Mouse (Mus musculus) forebrain, embryonic 15.5 days (tissue): Measurements from ENCODE around the gene Npas3. TPM values are rescaled to one million over a fixed set of nuclear protein-coding genes. Genes with fewer than 3 reads are reported as not detected.

ENCODE experiments used
- ATAC-seq: fragments of 200-750 bp; cut with Nextera tagmentation; replicated peaks from 2 replicates; pipeline ENCODE4 v1.8.0; 2017; ENCODE audit warnings: mild to moderate bottlenecking, moderate TSS enrichment, moderate library complexity
- H3K27ac ChIP-seq: fragments of 300-500 bp; sonication (generic); replicated peaks from 2 replicates; pipeline ENCODE4 v1.5.1; 2015; ENCODE audit warnings: mild to moderate bottlenecking, inconsistent platforms
- H3K27me3 ChIP-seq: fragments of 300-500 bp; sonication (generic); 2 replicates; pipeline ENCODE4 v1.6.1; 2015; ENCODE audit warnings: inconsistent platforms
- H3K36me3 ChIP-seq: fragments of 300-500 bp; sonication (generic); 2 replicates; pipeline ENCODE4 v1.6.1; 2015; ENCODE audit warnings: mild to moderate bottlenecking, inconsistent platforms
- H3K4me1 ChIP-seq: fragments of 300-500 bp; sonication (generic); 2 replicates; pipeline ENCODE4 v1.6.1; 2015; ENCODE audit warnings: inconsistent platforms
- H3K4me2 ChIP-seq: fragments of 300-500 bp; sonication (generic); replicated peaks from 2 replicates; pipeline ENCODE4 v1.6.1; 2015; ENCODE audit warnings: mild to moderate bottlenecking, inconsistent platforms
- H3K4me3 ChIP-seq: fragments of 300-500 bp; sonication (generic); 2 replicates; pipeline ENCODE4 v1.5.1; 2015; ENCODE audit warnings: mild to moderate bottlenecking, inconsistent platforms
- H3K9ac ChIP-seq: fragments of 300-500 bp; sonication (generic); replicated peaks from 2 replicates; pipeline ENCODE4 v1.6.1; 2015; ENCODE audit warnings: mild to moderate bottlenecking, inconsistent platforms
- H3K9me3 ChIP-seq: fragments of 300-500 bp; sonication (generic); 2 replicates; pipeline ENCODE4 v1.6.1; 2016; ENCODE audit warnings: inconsistent platforms
- WGBS: fragments of 180-500 bp; shearing (Covaris S2); methylation state at CpG from one replicate; pipeline ENCODE4 v1.1.7; 2015; ENCODE audit warnings: mixed read lengths; 5-methylcytosine and 5-hydroxymethylcytosine counted together
- polyA plus RNA-seq: library from polyadenylated mRNA; unstranded; fragments of >200 nt; fragmentation: Nextera tagmentation; extraction: Ambion mirVana; gene quantifications from 2 replicates; pipeline ENCODE4 v1.2.1, GENCODE M21; 2015

Npas3 gene
- polyA plus RNA-seq, 1 experiment from 2014 or later = 18.3 TPM

DNA sequence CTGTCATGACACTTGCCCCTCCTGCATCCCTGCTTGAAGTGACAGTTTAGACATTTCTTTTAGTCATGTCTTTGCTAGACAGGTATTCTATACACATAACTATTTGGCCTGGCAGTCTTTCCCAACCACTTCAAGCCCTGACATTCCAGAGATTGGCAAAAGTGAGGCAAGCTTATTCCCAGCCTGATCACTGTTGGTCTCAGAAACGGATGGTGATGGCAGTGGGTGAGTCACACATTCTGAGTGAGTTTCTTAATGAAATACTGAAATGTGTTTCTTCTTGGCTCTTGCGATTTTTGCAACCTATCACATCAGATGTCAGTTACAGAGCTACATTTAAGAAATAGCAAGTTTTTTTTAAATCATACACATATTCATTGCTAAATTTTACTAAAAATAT is 175.2 kb downstream of the Npas3 start:
- no peak overlapping the region for H3K4me3 ChIP-seq
- H3K27ac ChIP-seq = no peak overlapping the region
- 71% methylated on average over 2 of the region's 2 CpGs for WGBS
- peaks cover 14% of the 10 kb centered on the region for H3K4me1 ChIP-seq
- H3K36me3 ChIP-seq = no peaks in the 10 kb centered on the region
- H3K9ac ChIP-seq = no peak overlapping the region
- H3K9me3 ChIP-seq = no peaks in the 10 kb centered on the region
- H3K4me2 ChIP-seq = no peak overlapping the region
- no peaks in the 10 kb centered on the region for H3K27me3 ChIP-seq
- ATAC-seq = no peak

GRCm38 (mm10) chr12:53426006-53426405 is 177.5 kb downstream of the Npas3 start:
- Histone ChIP-seq H3K9ac (no peak overlapping the region), H3K4me3 (no peak overlapping the region), H3K36me3 (no peaks in the 10 kb centered on the region), H3K9me3 (no peaks in the 10 kb centered on the region), H3K27me3 (no peaks in the 10 kb centered on the region), H3K4me2 (no peak overlapping the region), H3K4me1 (peaks cover 10% of the 10 kb centered on the region), H3K27ac (no peak overlapping the region)
- no peak for ATAC-seq
- WGBS = 93% methylated on average over 2 of the region's 2 CpGs

DNA sequence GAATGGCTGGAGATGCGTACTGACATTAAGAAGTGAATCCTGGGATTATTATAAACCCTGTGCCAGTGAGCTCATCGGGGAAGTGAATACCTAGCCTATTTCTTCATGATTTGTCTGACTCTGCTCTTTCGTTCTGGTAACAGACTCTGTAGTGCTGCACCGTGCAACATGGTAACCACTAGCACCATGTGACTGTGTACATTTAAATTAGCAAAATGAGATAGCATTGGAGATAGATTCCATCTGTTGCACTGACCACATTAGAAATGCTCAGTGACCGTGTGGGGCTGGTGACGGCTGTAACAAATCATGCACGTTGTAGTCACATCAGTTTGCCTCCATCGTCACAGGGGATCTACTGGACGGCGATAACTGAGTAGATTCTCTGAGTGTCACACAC is 178.7 kb downstream of the Npas3 start:
- H3K4me3 ChIP-seq = no peak overlapping the region
- H3K9me3 ChIP-seq = no peaks in the 10 kb centered on the region
- H3K9ac ChIP-seq = no peak overlapping the region
- WGBS = 87% methylated on average over 10 of the region's 10 CpGs
- ATAC-seq = no peak
- H3K36me3 ChIP-seq = no peaks in the 10 kb centered on the region
- H3K4me2 ChIP-seq = no peak overlapping the region
- H3K27ac ChIP-seq = no peak overlapping the region
- no peaks in the 10 kb centered on the region for H3K27me3 ChIP-seq
- peaks cover 6% of the 10 kb centered on the region for H3K4me1 ChIP-seq

DNA sequence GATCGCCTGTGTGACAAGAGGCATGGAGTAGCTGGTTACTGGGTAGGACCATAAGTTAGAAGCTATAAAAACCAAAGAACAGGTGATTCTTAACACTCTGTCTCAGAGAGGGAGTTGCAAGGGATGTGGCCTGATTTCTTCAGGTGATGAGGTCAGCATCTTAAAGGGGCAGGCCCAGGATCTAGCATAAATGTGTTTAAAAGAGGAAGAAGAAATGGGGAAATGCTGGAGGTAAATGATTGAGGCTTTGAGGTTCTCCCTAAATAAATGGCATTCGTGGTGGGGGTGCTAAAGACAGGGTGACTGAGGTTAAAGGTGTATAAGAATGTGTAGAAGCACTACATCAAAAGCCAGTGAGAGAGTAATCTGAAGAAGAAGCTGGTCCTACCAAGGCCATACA is 193.6 kb downstream of the Npas3 start:
- WGBS = 86% methylated on average over 2 of the region's 2 CpGs
- ATAC-seq = no peak
- Histone ChIP-seq H3K4me3 (no peak overlapping the region), H3K27ac (no peak overlapping the region), H3K9me3 (no peaks in the 10 kb centered on the region), H3K9ac (no peak overlapping the region), H3K4me2 (no peak overlapping the region), H3K36me3 (no peaks in the 10 kb centered on the region), H3K27me3 (no peaks in the 10 kb centered on the region), H3K4me1 (no peaks in the 10 kb centered on the region)

DNA sequence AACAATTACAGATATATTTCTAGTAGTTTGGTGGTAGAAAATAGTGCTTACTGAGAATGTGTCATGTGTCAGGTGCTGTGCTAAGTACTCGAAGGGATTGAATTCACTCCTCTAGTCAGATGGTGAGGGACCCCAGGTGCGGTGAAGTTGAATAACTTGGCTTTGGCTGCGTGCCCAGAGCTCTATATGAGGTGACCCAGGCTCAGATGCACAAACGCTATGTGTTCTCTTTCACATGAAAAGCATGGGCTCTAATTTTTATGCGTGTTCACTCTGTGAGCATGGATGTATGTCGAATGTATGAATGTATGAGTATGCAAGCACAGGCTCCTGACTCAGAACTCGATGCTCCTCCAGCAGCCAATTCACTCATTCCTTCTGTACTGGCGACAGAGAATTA is 199.0 kb downstream of the Npas3 start:
- no peak overlapping the region for H3K27ac ChIP-seq
- peak; percentile 16; the same call in 1 of the 2 replicates for ATAC-seq
- H3K9ac ChIP-seq = no peak overlapping the region
- H3K4me3 ChIP-seq = no peak overlapping the region
- H3K4me2 ChIP-seq = no peak overlapping the region
- no peaks in the 10 kb centered on the region for H3K27me3 ChIP-seq
- H3K9me3 ChIP-seq = no peaks in the 10 kb centered on the region
- H3K4me1 ChIP-seq = peaks cover 13% of the 10 kb centered on the region
- WGBS = 9% methylated on average over 8 of the region's 8 CpGs
- no peaks in the 10 kb centered on the region for H3K36me3 ChIP-seq

DNA sequence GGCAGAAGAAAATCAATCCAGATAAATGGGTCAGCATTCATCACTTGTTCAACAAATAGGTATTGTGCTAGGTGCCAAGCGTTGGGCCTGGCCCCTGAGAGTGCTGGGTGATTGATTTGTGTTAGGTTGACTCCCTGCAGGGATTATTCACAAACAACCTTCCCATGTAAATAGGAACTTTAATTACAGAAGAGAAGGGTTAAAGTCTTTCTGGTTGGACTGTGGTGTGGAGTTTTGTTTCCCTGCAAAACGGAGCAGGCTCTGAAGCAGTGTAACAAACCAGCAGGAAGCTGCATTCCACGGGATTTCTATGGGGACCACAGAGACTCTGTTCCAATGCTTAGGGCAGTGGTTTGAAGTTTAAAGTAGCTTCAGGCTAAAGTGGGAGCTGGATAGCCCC is 199.6 kb downstream of the Npas3 start:
- peaks cover 16% of the 10 kb centered on the region for H3K4me1 ChIP-seq
- H3K27ac ChIP-seq = no peak overlapping the region
- no peak overlapping the region for H3K4me2 ChIP-seq
- no peaks in the 10 kb centered on the region for H3K36me3 ChIP-seq
- no peak overlapping the region for H3K9ac ChIP-seq
- H3K9me3 ChIP-seq = no peaks in the 10 kb centered on the region
- no peak overlapping the region for H3K4me3 ChIP-seq
- peak; percentile 70 for ATAC-seq
- H3K27me3 ChIP-seq = no peaks in the 10 kb centered on the region
- 3% methylated on average over 3 of the region's 3 CpGs for WGBS

DNA sequence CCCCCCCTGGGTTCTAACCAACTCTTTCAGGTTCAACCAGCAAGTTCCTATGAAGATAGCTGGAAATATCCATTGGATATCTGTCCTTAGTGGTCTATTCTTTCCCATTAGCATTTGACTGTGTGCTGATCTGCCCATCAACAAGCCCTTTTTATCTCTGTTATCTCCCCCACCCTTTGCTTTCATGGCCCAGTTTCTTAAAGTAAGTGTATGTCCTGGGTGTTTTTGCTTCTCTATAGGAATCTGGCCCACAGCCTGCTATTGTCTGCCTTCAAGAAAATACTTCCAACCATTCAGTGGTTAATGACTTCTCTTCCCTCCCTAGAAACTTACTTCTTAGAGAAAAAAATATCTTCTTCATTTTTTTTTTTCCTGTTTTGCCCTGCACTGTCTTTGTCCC is 219.1 kb downstream of the Npas3 start:
- no peaks in the 10 kb centered on the region for H3K27me3 ChIP-seq
- no peaks in the 10 kb centered on the region for H3K9me3 ChIP-seq
- no peak overlapping the region for H3K4me2 ChIP-seq
- H3K27ac ChIP-seq = no peak overlapping the region
- ATAC-seq = no peak
- H3K36me3 ChIP-seq = no peaks in the 10 kb centered on the region
- no peak overlapping the region for H3K9ac ChIP-seq
- no peaks in the 10 kb centered on the region for H3K4me1 ChIP-seq
- H3K4me3 ChIP-seq = no peak overlapping the region

DNA sequence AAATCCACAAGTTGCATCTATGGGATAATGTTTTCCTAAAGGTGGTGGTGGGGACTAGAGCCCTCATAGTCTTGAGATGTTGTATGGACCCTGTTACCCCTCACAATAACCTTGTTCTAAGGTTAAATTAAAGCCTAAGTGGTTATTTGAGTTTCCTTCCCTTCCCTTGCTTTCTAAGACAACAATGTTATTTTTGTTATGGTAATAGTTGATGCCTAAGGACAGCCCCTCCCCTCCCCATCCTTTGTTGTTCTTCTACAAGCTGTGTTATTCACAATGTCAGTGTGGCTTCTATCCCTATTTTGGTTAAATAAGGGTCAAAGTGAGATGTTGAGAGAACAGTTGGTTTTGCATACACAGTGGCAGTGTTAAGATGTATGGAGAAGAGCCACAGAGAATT is 226.0 kb downstream of the Npas3 start:
- H3K36me3 ChIP-seq = no peaks in the 10 kb centered on the region
- no peak for ATAC-seq

DNA sequence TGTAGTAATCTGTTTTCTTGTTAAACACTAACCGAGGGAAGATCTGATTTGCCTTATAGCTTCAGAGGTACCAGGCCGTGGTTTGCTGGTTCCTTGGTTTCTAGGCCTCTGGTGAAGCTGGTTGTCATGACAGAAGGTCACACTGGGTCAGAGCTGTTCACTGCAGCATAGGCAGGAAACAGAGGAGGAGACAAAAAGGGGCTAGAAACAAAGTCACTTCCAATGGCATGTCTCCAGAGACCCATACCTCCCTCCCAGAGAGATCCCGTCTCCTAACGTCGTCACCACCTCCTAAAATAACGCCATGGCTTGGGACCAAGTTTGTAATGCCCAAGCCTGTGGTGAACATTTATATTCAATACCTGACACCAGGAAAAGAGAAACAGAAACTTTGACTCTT is 236.4 kb downstream of the Npas3 start:
- Histone ChIP-seq H3K4me1 (no peaks in the 10 kb centered on the region), H3K4me2 (no peak overlapping the region), H3K27ac (no peak overlapping the region), H3K9me3 (no peaks in the 10 kb centered on the region), H3K27me3 (no peaks in the 10 kb centered on the region), H3K36me3 (no peaks in the 10 kb centered on the region), H3K4me3 (no peak overlapping the region), H3K9ac (no peak overlapping the region)
- WGBS = 82% methylated on average over 6 of the region's 6 CpGs
- ATAC-seq = no peak

More for the DNA sequence above, 226.0 kb downstream of the Npas3 start:
- Histone ChIP-seq H3K4me3 (no peak overlapping the region), H3K9ac (no peak overlapping the region), H3K27me3 (no peaks in the 10 kb centered on the region), H3K9me3 (no peaks in the 10 kb centered on the region), H3K27ac (no peak overlapping the region), H3K4me2 (no peak overlapping the region), H3K4me1 (no peaks in the 10 kb centered on the region)

DNA sequence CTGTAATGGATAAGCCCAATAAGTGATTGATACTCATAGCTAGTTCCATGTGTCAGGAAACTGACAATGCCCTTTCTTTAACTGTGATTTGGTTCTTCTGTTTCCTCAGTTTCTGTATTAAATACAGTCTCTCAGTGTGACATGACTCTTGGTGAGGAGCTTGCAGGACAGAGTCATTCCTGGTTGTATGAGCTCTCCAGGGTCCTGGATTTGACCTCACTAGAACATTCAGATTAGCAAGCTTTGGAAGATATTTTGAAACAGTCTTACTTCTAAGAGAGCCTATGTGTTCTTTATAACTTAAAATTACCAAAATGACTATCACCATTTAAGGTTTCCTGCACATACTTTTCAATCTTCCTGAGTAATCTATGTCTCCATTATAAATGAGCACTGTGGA is 247.9 kb downstream of the Npas3 start:
- no peak for ATAC-seq

DNA sequence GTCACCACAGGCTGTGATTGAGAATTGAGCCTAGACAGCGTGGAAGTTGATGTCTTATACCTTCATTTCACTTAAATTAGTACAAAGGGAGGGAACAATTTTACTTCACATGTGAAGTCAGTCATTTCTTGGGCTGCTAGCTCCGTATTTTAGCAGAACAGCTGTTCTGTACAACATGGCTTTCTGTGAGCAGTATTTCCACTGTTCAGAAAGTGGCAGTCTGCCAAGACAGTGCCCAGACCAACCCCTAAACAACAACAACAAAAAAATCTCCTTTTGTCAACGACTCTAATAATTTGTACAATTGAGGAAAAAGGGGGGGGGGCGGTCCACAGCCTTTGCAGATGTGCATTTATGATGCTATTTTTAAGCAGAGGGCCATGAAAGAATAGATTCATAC is 266.4 kb downstream of the Npas3 start:
- H3K9ac ChIP-seq = no peak overlapping the region
- peaks cover 12% of the 10 kb centered on the region for H3K4me1 ChIP-seq
- 20% methylated on average over 4 of the region's 4 CpGs for WGBS
- peak overlapping the region; percentile 82 for H3K27ac ChIP-seq
- H3K36me3 ChIP-seq = no peaks in the 10 kb centered on the region
- 0 out of 2 replicates have a peak, but pooled peaks cover 2% of the 10 kb centered on the region for H3K9me3 ChIP-seq
- no peaks in the 10 kb centered on the region for H3K27me3 ChIP-seq
- no peak overlapping the region for H3K4me2 ChIP-seq
- no peak overlapping the region for H3K4me3 ChIP-seq
- ATAC-seq = peak; percentile 85

More for the DNA sequence above, 247.9 kb downstream of the Npas3 start:
- peaks cover 14% of the 10 kb centered on the region for H3K4me1 ChIP-seq
- H3K9ac ChIP-seq = no peak overlapping the region
- no peak overlapping the region for H3K4me2 ChIP-seq
- H3K9me3 ChIP-seq = no peaks in the 10 kb centered on the region
- no peak overlapping the region for H3K4me3 ChIP-seq
- no peak overlapping the region for H3K27ac ChIP-seq
- no peaks in the 10 kb centered on the region for H3K27me3 ChIP-seq
- H3K36me3 ChIP-seq = no peaks in the 10 kb centered on the region

DNA sequence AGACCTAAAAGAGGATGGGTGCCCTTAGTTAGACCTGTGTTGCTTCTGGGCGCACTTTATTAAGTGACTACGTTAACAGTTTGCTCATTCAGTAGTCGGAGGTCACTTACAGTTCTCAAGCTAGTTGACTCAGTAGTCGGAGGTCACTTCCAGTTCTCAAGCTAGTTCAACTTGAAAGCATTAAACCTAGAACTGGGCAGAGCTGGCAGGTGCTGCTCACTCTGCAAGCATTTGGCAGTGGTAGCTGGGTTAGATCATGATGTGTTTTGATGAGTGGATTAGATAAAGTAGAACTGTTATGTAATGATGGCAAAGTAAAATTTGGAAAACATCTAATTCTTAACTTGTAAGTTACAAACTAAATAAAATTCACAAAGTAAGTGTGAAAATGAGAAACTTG is 271.1 kb downstream of the Npas3 start:
- H3K4me3 ChIP-seq = no peak overlapping the region
- H3K9me3 ChIP-seq = no peaks in the 10 kb centered on the region
- no peak overlapping the region for H3K27ac ChIP-seq
- H3K4me2 ChIP-seq = no peak overlapping the region
- WGBS = 96% methylated on average over 4 of the region's 4 CpGs
- no peak for ATAC-seq
- H3K27me3 ChIP-seq = no peaks in the 10 kb centered on the region
- peaks cover 11% of the 10 kb centered on the region for H3K4me1 ChIP-seq
- no peak overlapping the region for H3K9ac ChIP-seq
- H3K36me3 ChIP-seq = no peaks in the 10 kb centered on the region

DNA sequence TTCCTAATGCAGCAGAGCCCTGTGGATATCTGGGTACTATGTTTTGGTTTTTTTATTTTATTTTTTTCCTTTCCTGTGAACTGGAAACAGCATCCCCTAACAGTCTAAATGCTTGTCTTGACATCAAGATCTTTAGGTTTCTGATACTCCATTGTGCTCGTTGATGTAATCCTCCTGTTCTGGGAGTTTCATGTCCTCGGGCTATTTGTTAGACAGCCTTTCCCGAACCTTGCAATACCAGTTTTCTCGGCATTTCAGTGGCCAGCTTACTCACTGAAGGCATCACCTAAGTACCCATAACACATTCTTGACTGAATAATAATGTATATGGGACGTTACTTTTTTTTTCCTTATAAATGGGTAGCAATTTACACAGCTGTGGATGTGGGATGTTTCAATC is 274.2 kb downstream of the Npas3 start:
- Histone ChIP-seq H3K4me2 (no peak overlapping the region), H3K27me3 (no peaks in the 10 kb centered on the region), H3K4me3 (no peak overlapping the region), H3K9ac (no peak overlapping the region), H3K27ac (no peak overlapping the region), H3K9me3 (no peaks in the 10 kb centered on the region), H3K36me3 (no peaks in the 10 kb centered on the region), H3K4me1 (peaks cover 7% of the 10 kb centered on the region; the same call in 1 of the 2 replicates)
- 47% methylated on average over 5 of the region's 5 CpGs for WGBS
- ATAC-seq = no peak
